Mouse (Mus musculus) heart, adult 10 weeks (tissue): Measurements from ENCODE around the gene Rbbp8nl. TPM values are rescaled to one million over a fixed set of nuclear protein-coding genes. Genes with fewer than 3 reads are reported as not detected.

Source experiments
- polyA plus RNA-seq: library from polyadenylated mRNA; stranded (reverse); fragments of 350-450 nt; fragmentation: Illumina TruSeq; extraction: RNeasy Lipid Tissue Mini Kit (QIAGEN cat#74804); gene quantifications from one replicate; pipeline ENCODE4 v1.2.3, GENCODE M21; 2014; ENCODE audit warnings: low read depth, low replicate concordance

Rbbp8nl gene
- not detected for polyA plus RNA-seq

GRCm38 (mm10) chr2:180289440-180290108, at the start of gene Rbbp8nl:
Gene Rbbp8nl (minus strand): TSS chr2:180289879.

GRCm38 (mm10) chr2:180334551-180334986, 44.9 kb upstream of the Rbbp8nl start, which contains the start of gene Gata5:
Gene Gata5 (minus strand): TSS chr2:180334699.

GRCm38 (mm10) chr2:180273394-180274244, 16.1 kb downstream of the Rbbp8nl start, which contains the start of gene Cables2:
Gene Cables2 (minus strand): TSS chr2:180273496.

GRCm38 (mm10) chr2:180257001-180257521, 32.6 kb downstream of the Rbbp8nl start, which contains the start of gene Rps21:
Gene Rps21 (plus strand): TSS chr2:180257377.

Other genes with a start within 250 kb of the Rbbp8nl start
- 210 TPM for gene Psma7, start 247.4 kb downstream of the Rbbp8nl start, polyA plus RNA-seq
- gene Ss18l1, start 247.4 kb downstream of the Rbbp8nl start, polyA plus RNA-seq = 3.1 TPM
- gene Mtg2, start 219.3 kb downstream of the Rbbp8nl start, polyA plus RNA-seq = 43.1 TPM
- not detected for gene Hrh3, start 185.4 kb downstream of the Rbbp8nl start, polyA plus RNA-seq
- 43.3 TPM for gene Osbpl2, start 170.6 kb downstream of the Rbbp8nl start, polyA plus RNA-seq
- 94.5 TPM for gene Adrm1, start 118.4 kb downstream of the Rbbp8nl start, polyA plus RNA-seq
- 105 TPM for gene Lama5, start 64.0 kb downstream of the Rbbp8nl start, polyA plus RNA-seq
- 633 TPM for gene Rps21, start 32.5 kb downstream of the Rbbp8nl start, polyA plus RNA-seq
- 15.7 TPM for gene Cables2, start 16.4 kb downstream of the Rbbp8nl start, polyA plus RNA-seq
- gene Gata5, start 44.8 kb upstream of the Rbbp8nl start, polyA plus RNA-seq = 0.79 TPM
- gene Slco4a1, start 166.4 kb upstream of the Rbbp8nl start, polyA plus RNA-seq = not detected
- not detected for gene Ntsr1, start 210.1 kb upstream of the Rbbp8nl start, polyA plus RNA-seq